Mouse (Mus musculus) frontal cortex, postnatal 14 days (tissue): ENCODE results near the gene Gm45208.
A peak's percentile ranks its signal among the peaks of the same experiment; 100 is the strongest.
"Not testable (repeated sequence)": the region's sequence is repeated elsewhere in the genome, so short reads cannot be mapped to it uniquely, and the experiment has no call there.

Experiments
- DNase-seq, 2 experiments: peaks; one replicate each; pipeline ENCODE4 v3.0.0; 2022; ENCODE audit warnings: low spot score in 2 of 2

Gm45208 gene

DNA sequence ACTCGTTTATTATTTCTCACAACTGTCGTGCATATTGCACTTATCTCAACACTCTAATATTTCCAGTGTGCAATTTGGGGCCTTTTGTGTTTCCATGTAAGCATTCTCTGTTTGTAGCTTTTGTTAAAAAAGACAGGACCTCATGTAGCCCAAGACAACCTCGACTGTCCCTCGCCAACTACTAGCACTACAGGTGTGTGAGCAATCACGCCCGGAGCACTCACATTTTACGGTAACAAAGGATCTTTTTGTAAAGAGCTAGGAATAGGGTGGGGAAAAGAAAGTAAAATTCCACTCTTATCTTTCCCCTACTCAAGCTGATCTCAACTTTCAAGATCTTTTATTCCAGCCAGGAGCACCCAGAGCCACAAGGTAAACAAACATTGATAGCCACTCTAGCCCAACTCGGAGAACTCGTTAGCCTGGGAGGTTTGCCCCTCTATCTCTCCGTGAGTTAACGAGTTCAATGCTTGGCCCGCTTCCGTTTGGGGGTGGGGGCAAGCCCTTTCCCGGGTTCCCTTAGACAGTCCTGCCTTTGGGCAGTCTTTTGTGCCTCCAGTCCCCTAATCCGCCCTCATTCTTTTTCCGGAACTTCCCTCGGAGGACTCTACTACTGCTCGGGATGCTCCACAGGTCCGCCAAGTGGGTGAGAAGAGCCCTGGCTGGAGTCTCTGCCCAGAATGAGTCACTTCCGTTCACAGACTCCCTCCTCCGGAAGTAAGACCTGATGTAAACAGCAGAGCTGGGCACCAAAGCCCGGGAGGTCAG is at the start of gene Gm45208:
Gene Gm45208 (plus strand): TSS at position 732 of the 768 bp plus-strand sequence.
- DNase-seq = peak; percentile 31 to 46

DNA sequence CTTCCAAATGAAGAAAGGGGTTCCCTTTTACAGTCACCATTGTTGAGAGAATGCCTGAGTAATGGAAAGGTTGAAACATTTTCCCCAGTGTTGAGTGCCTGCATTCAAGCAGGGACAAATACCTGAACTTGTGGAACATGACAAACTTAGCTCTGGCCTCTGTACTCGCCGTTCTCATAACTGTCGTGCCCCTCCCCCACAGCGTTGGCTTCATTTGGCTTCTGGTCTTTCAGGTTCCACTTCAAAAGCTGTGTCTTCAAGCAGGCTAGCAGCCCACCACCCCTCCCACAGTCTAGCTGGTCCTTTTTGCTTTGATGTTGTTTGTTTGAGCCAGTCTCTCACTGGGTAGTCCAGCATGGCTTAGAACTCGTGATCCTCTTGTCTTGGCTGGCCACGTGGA is 49.3 kb upstream of the Gm45208 start:
- no peak for DNase-seq

DNA sequence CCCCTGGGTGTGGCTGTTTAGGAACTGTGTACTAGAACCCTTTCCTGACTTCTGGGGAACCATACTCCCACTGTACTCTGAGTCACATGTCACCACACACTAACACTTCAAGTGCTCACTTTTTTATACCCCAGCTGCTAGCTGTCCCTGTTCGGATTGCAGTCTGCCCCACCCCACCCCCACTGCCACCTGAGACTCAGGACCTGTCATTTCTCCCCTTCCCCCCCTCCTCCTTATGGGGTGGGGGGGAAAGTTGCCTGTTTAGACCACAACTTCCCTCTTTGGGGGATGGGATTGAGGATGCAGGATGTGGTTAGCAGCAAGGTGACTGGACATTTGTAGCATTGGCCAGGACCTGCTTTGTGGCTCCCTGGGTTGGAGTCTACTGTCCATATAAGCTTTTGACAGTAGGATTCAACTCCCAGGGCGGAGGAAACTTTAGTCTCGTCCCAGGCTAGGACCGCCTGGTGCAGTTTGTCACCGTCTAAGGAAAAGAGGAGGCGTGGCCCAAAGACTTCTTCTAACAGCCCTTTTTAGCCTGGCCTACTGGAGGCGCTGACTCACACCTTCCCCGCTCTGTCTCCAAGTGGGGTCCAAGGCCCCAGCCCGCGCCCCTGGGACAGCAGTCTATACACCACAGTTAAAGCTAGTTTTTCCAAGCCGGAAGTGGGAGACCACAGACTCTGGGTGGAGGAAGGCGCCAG is 48.3 kb upstream of the Gm45208 start:
- no peak for DNase-seq

DNA sequence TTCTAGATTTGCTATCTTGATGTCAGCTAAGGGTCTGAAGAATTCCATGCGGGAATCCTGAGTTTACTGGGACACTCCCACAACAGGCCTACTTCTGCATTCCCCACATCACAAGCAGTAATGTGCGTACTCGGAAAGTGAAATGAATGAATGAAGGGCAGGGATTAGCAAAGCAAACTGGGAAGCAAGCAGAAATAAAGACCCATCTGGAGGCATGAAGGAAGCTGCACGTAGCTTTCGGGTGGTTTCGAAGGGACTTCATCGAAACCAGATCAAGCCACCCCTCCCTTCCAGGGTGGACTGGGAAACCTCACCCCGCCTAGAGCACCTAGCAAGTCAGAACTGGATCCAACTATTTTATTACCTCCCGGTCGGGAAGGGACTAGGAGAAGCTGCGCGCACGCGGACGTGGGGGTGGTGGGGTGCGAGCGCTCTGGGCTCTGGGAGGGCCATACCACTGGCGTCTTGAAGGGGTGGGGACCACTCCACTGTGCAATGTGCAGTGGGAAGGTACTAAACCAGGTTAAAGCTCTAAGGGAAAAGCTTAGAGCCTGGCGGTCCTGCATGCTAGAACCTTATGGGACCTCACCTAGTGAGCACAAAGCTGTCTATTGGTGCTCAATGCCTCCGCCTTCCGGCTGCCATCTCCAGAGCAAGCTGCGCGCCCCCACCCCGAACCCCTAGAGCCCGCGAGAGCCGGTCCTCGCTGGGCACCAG is 47.6 kb upstream of the Gm45208 start:
- no peak for DNase-seq

DNA sequence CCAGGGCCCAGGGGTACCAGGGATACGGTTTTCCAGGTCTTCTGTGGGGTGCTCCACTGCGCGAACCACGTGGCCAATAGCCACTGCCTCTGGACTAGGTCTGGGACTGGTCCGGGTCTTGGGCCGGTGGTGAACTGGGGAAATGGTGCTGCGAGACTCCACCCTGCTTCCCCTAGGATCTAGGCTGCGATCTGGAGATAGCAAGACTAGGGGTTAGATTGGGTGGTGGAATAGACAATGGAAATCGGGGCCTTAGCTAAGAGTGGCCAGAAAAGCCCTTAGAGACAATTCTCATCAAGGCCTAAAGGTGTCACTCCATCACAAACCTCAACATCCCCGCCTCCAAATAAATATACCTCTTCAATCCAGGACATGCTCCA is 47.1 kb upstream of the Gm45208 start:
- no peak for DNase-seq

DNA sequence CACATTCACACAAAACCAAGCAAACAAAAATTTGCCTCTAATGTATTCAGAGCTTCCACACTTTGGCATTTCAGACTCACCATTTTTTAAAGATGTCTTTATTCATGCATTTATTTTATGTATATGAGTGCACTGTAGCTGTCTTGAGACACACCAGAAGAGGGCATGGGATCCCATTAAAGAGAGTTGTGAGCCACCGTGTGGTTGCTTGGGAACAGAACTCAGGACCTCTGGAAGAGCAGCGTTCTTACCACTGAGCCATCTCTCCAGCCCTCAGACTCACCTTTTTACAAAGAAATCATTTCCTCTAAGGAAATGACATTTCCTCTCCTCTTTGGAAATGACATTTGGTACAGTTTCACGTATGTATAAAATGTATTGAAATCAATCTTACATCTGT is 43.1 kb upstream of the Gm45208 start:
- DNase-seq = no peak

DNA sequence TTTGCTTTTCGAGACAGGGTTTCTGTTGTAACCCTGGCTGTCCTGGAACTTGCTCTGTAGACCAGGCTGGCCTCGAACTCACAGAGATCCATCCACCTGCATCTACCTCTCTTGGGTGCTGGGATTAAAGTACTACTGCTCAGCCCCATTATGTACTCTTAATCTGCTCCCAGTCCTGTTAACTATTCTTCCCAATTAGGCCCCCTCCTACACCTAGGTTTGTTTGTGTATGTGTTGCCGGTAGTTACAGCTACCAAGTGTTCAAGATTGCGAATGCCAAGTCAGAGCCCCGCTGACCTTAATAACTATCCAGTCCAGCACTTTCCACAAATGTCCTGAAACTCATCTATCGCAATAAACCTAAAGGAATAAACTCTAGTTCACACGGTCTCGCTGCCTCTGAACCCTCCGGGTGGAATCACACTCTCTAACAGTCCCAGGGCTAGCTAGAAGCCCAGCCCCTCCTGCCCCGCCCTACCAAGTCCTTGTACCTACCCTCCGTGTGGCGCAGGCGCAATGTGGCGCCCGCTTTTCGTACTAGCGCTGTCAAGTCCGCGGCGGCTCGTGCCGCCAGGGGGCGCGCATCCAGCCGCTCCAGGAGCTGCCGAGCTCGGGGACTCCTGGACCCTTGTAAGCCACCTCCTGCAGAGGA is 42.5 kb upstream of the Gm45208 start:
- DNase-seq = peak; percentile 66 to 73

DNA sequence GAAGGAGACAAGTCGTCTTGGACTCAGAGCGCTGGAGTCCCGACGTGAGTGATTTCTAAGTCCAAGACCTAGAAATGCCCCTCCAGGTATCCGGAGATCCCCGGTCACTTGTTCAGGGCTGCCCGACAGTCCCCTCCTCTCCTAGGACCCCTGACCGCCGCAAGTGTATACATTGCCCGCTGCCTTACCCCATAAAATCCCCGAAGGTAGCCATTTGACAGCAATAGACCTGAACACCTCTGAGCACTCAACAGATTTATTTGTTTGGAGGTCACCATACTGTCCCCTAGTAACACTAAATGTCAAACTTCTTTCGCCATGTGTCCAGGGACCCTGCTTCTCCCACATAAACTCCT is 42.0 kb upstream of the Gm45208 start:
- no peak for DNase-seq

DNA sequence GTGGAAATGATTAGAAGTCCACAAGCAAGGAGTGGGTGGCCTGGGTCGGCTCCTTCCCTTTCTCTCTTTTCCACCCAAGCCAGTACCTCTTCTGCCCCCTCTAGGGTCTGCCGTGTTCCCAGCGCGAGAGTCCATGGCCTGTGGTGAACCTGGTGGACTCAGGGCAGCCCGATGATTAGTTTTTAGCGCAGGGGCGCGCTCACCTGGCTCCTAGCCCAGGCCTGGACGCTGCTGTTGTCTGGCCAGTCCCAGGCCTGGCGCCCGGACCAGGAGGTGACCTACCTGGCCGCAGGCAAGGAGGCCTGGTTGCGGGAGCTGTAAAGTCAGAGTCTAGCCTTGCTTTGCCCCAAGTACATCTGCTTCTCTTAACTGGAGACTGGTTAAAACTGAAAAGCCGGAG is 41.2 kb upstream of the Gm45208 start, which contains the start of gene Magix:
Gene Magix (minus strand): TSS at position 388 of the 400 bp plus-strand sequence.
- DNase-seq = no peak

DNA sequence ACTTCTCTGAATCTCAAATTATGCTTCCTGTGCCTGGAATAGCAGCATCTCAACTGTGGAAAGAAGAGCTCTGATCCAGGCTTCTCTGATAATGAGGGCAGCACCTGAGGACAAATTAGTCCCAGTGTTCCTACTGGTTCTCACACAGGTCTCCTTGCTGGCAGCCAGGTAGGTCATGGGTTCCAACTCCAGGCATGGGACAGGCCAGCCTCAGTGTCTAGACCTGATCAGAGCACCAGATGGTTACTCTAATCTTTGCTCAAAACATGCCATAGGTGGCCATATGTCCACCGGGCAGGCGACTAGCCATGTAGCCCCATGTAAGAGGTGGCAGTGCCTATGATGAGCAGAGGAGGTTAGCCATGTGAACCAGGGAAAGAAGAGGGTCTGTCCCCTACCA is 33.7 kb upstream of the Gm45208 start:
- DNase-seq = no peak

DNA sequence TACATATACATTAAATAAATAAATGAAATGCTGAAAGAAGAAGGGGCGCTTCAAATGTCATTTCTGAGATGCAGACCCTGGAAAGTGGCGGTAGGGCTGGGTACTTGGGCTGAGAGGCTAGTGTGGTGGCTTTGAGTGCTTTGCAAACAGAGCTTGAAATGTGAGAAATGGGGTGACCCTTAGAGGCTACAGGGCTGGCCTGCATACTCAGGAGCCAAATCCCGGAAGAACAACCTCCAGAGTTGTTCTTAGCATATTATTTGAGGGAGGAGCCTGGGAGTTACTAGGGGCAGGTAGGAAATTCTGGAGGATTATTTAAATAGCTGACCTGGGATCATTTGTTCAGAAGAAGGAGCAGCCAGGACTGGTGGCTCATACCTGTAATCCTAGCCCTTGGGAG is 31.6 kb upstream of the Gm45208 start:
- no peak for DNase-seq

DNA sequence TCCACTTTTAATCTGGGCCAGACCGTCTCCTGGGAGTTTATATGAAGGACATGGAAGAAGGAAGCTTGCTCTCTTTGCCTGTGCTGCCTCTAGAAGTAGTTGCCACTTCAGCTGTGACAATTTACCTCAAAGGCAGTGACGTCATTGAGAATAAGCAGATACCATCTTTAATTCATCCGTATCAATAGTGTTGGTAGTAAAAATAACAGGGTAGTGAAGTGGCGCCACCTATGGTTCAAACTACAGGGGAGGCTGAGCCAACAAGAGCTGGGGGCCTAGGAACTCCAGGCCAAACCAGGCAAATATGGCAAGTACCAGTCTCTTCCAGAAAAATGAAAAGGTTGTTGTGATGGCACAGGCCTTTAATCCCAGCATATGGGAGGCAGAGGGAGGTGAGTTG is 29.2 kb upstream of the Gm45208 start:
- DNase-seq = no peak

DNA sequence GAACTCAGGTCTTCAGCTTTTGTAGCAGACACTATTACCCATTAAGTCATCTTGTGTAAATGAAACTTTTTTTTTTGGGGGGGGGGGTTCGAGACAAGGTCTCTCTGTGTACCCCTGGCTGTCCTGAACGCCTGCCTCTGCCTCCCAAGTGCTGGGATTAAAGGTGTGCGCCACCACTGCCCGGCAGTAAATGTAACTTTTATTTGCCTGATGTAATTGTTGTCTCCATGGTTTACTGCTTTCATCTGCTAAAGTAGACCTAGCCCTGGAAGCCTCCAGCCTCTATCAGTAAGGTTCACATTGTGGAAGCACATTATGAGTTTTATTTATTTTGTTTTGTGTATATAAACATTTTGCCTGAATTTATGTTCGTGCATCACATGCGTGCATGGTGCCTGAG is 25.5 kb upstream of the Gm45208 start:
- no peak for DNase-seq

DNA sequence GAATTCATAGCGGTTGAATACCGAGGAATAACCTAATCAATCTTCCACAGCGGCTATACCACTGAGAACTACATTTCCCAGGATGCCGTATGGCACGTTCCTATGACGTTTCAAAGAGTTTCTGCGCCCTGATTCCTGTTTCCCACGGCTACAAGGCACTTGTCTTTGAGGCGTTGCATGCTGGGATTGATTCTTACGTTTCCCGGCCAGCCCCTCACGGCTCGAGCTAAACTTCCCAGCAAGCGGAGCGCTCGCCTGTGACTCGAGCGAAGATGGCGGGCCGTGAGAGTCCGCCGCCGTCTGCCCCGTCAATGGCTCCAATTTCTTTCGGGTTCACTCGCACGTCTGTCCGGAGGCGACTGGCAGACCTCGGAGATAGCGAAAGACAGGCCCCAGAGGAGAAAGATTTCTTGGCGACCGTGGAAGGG is 25.1 kb upstream of the Gm45208 start, which contains the start of gene Gpkow:
Gene Gpkow (plus strand): TSS at position 178 of the 428 bp plus-strand sequence.
- DNase-seq = peak; percentile 67 to 79

DNA sequence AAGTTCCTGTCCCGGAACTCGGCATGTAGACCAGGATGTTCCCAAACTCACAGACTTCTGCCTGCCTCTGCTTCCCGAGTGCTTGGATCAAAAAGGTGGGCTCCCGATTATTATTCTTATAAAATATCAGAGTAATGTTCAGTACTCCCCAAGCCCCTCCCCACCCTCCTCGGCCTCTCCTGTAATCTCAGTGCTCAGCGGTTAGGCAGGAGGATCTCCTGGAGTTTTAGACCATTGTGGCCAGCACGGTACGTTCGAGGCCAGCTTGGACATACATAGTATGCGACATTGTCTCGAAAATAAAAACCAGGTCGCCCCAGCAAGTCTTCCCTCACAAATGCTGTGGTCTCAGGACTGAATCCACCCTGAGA is 8.3 kb upstream of the Gm45208 start:
- not testable (repeated sequence) for DNase-seq

DNA sequence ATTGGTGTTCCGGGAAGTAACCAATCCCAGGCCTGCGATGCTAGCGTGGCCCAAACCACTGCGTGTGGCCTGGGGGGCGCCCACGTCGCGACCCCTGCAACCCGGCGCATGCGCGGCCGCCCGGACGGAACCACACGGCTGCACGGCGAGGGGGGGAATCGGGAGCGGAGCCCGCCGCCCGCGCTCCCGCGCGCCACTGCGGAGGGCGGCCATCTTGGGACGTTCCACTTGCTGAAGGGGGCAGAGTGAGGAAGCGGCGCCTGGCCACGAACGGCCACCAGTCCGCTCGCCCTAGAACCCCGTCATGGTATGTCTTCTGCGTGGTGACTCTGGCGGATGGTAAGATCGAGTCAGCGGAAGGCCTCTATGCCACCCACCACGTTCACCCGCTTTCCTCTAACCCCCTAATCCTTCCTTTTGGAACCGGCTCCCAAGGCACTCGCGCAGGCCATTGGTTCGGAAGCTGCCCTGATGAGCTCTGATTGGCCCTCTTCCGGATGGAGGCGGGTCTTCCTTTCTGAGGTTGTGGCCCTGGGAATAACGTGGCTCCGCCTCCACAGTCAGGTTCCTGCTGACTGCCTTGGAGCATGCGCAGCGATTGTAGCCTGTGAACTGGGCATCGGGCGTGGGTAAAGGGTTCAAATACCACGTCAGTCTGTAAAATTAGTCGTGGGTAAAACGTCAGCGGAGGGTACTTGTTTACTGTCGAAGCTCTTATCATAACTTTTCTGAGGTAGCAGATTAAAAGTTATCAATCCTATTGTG is 7.7 kb upstream of the Gm45208 start, which contains the start of gene Wdr45:
Gene Wdr45 (plus strand): TSS at position 199 of the 765 bp plus-strand sequence.
- peak; percentile 88 to 93 for DNase-seq

DNA sequence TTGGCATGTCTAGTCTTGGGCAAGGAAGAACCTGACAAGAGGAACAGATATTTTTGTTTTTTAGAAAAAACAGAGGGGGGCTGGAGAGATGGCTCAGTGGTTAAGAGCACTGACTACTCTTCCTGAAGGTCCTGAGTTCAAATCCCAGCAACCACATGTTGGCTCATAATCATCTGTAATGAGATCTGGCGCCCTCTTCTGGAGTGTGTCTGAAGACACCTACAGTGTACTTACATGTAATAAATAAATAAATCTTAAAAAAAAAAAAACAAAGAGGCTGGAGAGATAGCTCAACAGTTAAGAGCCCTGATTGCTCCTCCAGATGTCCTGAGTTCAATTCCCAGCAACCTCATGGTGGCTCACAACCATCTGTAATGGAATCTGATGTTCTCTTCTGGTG is 6.0 kb upstream of the Gm45208 start:
- DNase-seq = not testable (repeated sequence)

DNA sequence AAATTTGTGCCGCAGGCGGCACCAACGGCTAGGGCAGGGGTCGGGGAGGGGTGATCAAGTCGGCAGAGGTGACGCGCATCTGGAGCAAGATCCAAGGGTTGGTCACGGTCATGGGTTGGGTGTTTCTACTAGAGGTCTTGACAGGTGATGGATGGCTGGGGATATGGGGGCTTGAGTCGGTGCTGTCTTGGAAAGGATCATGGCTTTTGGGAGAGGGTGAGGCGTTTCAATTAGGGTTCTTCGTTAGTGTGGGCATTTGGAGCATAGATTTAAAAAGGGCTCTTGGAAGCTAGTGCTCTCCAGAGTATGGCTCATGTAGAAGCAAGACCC is 202 bp downstream of the Gm45208 start:
- no peak for DNase-seq

DNA sequence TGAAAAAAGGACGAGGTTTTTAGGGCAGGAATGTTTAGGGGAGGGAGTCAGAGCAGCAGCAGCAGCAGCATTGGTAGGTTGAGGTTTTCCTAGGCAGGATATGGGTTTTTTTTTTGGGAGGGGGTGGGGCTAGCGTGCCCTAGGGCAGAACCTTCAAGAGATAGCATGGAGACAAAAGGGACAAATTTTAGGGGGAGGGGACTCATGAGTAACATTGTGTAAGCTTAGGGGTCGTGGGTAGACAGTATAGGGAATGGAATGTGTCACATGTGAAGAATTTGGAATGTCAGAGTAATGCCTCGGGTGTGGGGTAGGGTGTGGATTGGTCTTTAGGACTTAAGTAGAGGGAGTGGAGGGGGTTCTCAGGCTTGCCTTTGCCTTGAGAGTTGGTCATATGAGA is 646 bp downstream of the Gm45208 start:
- no peak for DNase-seq

DNA sequence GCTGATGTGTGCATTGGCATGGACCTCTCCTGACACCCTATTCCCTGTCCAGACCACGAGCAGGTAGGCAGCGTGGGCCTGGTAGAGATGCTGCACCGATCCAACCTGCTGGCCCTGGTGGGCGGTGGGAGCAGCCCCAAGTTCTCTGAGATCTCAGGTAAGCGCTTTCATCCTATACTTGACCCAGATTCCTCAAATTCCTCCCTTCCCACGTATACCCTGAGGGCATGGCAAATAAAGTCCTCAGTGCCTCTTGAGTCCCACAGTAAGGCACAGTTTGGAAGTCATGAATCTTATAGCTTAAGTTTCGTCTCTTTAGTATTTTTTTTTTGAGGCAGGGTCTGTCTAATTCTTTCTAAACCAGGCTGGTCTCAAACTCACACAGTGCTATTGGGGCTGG is 2.1 kb downstream of the Gm45208 start:
- no peak for DNase-seq

DNA sequence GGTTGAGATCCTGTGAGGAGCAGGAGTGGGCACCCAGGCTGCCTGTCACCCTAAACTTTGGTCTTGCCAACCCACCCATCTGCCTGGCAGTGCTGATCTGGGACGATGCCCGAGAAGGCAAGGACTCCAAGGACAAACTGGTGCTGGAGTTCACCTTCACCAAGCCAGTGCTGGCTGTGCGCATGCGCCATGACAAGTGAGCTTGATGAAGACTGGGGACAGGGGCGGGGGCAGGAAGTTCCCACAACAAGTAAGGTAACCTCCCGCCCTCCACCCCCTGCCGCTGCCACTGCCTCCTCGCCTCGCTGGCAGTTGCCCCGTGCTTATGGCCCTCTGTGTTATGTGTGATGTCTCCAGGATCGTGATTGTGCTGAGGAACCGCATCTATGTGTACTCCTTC is 3.8 kb downstream of the Gm45208 start:
- DNase-seq = no peak
